Mouse (Mus musculus) E14TG2a.4 (cell line): Measurements from ENCODE around the gene Krr1.

Experiments used
- H3K27me3 ChIP-seq: 2 replicates; pipeline ENCODE4 v1.6.1; 2014; ENCODE audit warnings: low read length, control low read depth; ENCODE audit not compliant: insufficient read depth
- H3K36me3 ChIP-seq: 2 replicates; pipeline ENCODE4 v1.6.1; 2014; ENCODE audit warnings: low read length, control low read depth; ENCODE audit not compliant: insufficient read depth
- H3K4me1 ChIP-seq: replicated peaks from 2 replicates; pipeline ENCODE4 v1.6.1; 2014; ENCODE audit warnings: low read depth, low read length, control low read depth
- H3K4me3 ChIP-seq: replicated peaks from 2 replicates; pipeline ENCODE4 v1.5.1; 2014; ENCODE audit warnings: mild to moderate bottlenecking, low read length
- H3K9me3 ChIP-seq: 2 replicates; pipeline ENCODE4 v1.6.1; 2014; ENCODE audit warnings: low read length, control low read depth
- CTCF ChIP-seq: conservative IDR thresholded peaks from 2 replicates; pipeline ENCODE4 v1.5.1; 2014; ENCODE audit warnings: low read length
- NANOG ChIP-seq: IDR thresholded peaks from 2 replicates; pipeline ENCODE4 v1.6.1; 2014; ENCODE audit warnings: borderline replicate concordance, low read length, mixed read lengths
- POU5F1 ChIP-seq: IDR thresholded peaks from 2 replicates; pipeline ENCODE4 v1.6.1; 2014; ENCODE audit warnings: low read length, borderline replicate concordance

The Krr1 gene

GRCm38 (mm10) chr10:111972542-111973361 lies at the start of gene Krr1:
Krr1 (plus strand) TSS chr10:111972664.
- H3K27me3 ChIP-seq: peaks cover 6% of the 10 kb centered on the region
- peak within 1 kb of the TSS; percentile 99 for H3K4me3 ChIP-seq
- H3K36me3 ChIP-seq: peaks cover 28% of the 10 kb centered on the region
- peaks cover 38% of the 10 kb centered on the region for H3K4me1 ChIP-seq
- no peak for TF ChIP-seq CTCF
- TF ChIP-seq NANOG: no peak
- no peak for TF ChIP-seq POU5F1
- H3K9me3 ChIP-seq: no peaks in the 10 kb centered on the region

- no peaks in the 10 kb centered on the region for H3K9me3 ChIP-seq
- H3K4me3 ChIP-seq: no peak overlapping the region
- H3K4me1 ChIP-seq: no peaks in the 10 kb centered on the region
- H3K36me3 ChIP-seq: no peaks in the 10 kb centered on the region
- TF ChIP-seq POU5F1 (no peak), NANOG (no peak), CTCF (no peak)
- H3K27me3 ChIP-seq: peaks cover 5% of the 10 kb centered on the region
Measured at GRCm38 (mm10) chr10:111923503-111924135, 48.8 kb upstream of the Krr1 start.

GRCm38 (mm10) chr10:111924141-111924540 lies 48.3 kb upstream of the Krr1 start:
- Histone ChIP-seq H3K27me3 (peaks cover 5% of the 10 kb centered on the region), H3K4me1 (no peaks in the 10 kb centered on the region), H3K4me3 (no peak overlapping the region), H3K9me3 (no peaks in the 10 kb centered on the region), H3K36me3 (no peaks in the 10 kb centered on the region)
- TF ChIP-seq NANOG (no peak), POU5F1 (no peak), CTCF (no peak)

GRCm38 (mm10) chr10:111924716-111925488 lies 47.6 kb upstream of the Krr1 start:
- H3K27me3 ChIP-seq: peaks cover 5% of the 10 kb centered on the region
- no peaks in the 10 kb centered on the region for H3K9me3 ChIP-seq
- H3K4me1 ChIP-seq: no peaks in the 10 kb centered on the region
- no peak for TF ChIP-seq POU5F1
- no peak for TF ChIP-seq CTCF
- no peak for TF ChIP-seq NANOG
- H3K36me3 ChIP-seq: no peaks in the 10 kb centered on the region
- H3K4me3 ChIP-seq: no peak overlapping the region

GRCm38 (mm10) chr10:111925489-111925860 lies 47.0 kb upstream of the Krr1 start:
- Histone ChIP-seq H3K9me3 (no peaks in the 10 kb centered on the region), H3K36me3 (no peaks in the 10 kb centered on the region), H3K4me3 (no peak overlapping the region), H3K4me1 (no peaks in the 10 kb centered on the region), H3K27me3 (peaks cover 5% of the 10 kb centered on the region)
- TF ChIP-seq CTCF: peak; percentile 64
- no peak for TF ChIP-seq NANOG
- TF ChIP-seq POU5F1: no peak

- Histone ChIP-seq H3K4me3 (no peak overlapping the region), H3K9me3 (no peaks in the 10 kb centered on the region), H3K36me3 (no peaks in the 10 kb centered on the region), H3K27me3 (no peaks in the 10 kb centered on the region), H3K4me1 (no peaks in the 10 kb centered on the region)
- TF ChIP-seq CTCF: no peak
- no peak for TF ChIP-seq POU5F1
Measured at GRCm38 (mm10) chr10:111932621-111933345, 39.7 kb upstream of the Krr1 start.

GRCm38 (mm10) chr10:111935207-111935606 lies 37.3 kb upstream of the Krr1 start:
- TF ChIP-seq CTCF: no peak
- TF ChIP-seq POU5F1: no peak
- no peak for TF ChIP-seq NANOG
- no peaks in the 10 kb centered on the region for H3K4me1 ChIP-seq
- H3K4me3 ChIP-seq: no peak overlapping the region
- H3K36me3 ChIP-seq: no peaks in the 10 kb centered on the region
- H3K27me3 ChIP-seq: no peaks in the 10 kb centered on the region
- H3K9me3 ChIP-seq: no peaks in the 10 kb centered on the region

- TF ChIP-seq NANOG (no peak), CTCF (no peak), POU5F1 (no peak)
Measured at GRCm38 (mm10) chr10:111936021-111936420, 36.4 kb upstream of the Krr1 start.

More at GRCm38 (mm10) chr10:111936021-111936420, 36.4 kb upstream of the Krr1 start:
- Histone ChIP-seq H3K36me3 (no peaks in the 10 kb centered on the region), H3K9me3 (no peaks in the 10 kb centered on the region), H3K4me1 (no peaks in the 10 kb centered on the region), H3K27me3 (no peaks in the 10 kb centered on the region), H3K4me3 (no peak overlapping the region)
